Mouse (Mus musculus) megakaryocyte, embryonic 14.5 days (primary cell): ENCODE results near the gene Acad9. TPM values are rescaled to one million over a fixed set of nuclear protein-coding genes. Genes with fewer than 3 reads are reported as not detected.

Experiments
- H3K27me3 ChIP-seq: replicated peaks from 2 replicates; pipeline ENCODE3; 2012; ENCODE audit warnings: inconsistent platforms
- H3K36me3 ChIP-seq: replicated peaks from 2 replicates; pipeline ENCODE3; 2012; ENCODE audit warnings: low read length, inconsistent platforms, mixed read lengths
- H3K4me1 ChIP-seq: 2 replicates; pipeline ENCODE4 v1.6.1; 2012; ENCODE audit warnings: inconsistent platforms
- H3K4me3 ChIP-seq: replicated peaks from 2 replicates; pipeline ENCODE3; 2012; ENCODE audit warnings: moderate library complexity, mild to moderate bottlenecking, inconsistent platforms
- H3K9me3 ChIP-seq: 2 replicates; pipeline ENCODE4 v1.6.1; 2012; ENCODE audit warnings: inconsistent platforms
- FLI1 ChIP-seq: IDR thresholded peaks from 2 replicates; pipeline ENCODE4 v1.6.1; 2012; ENCODE audit warnings: low read length, inconsistent platforms, mixed read lengths
- GATA1 ChIP-seq: IDR thresholded peaks from 3 replicates; pipeline ENCODE4 v1.6.1; 2012; ENCODE audit warnings: mixed read lengths, low read length, inconsistent platforms, borderline replicate concordance
- polyA plus RNA-seq: library from polyadenylated mRNA; stranded (reverse); fragments of >175 nt; gene quantifications from 2 replicates; pipeline ENCODE4 v1.2.3, GENCODE M21; 2012; ENCODE audit warnings: low replicate concordance; ENCODE audit not compliant: insufficient read depth

Gene Acad9
- polyA plus RNA-seq, 1 experiment: 3.2 TPM

DNA sequence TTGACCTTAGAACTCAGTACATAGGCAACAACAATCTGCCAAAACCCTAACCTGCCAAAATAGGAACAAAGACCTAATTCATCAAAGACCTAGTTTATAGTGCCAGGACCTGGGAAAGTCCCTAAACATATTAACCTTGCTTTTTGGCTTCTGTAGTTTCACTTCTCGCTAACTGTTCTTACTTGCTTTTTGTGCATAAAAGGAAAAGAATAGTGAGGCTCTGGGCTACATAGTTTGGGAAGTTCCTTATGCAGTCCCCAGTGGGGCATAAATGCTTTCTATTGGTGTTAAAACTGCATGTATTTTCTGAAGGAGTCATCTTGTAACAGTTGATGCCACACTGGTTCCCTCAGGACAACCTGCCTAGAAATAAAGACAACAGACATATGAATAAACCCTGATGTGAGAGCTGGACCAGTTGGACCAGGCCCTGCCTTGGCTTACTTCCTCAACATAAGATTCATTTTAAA, 1.2 kb upstream of the Acad9 start:
- no peaks in the 10 kb centered on the region for H3K27me3 ChIP-seq
- H3K36me3 ChIP-seq: peaks cover 15% of the 10 kb centered on the region
- H3K9me3 ChIP-seq: no peaks in the 10 kb centered on the region
- no peak overlapping the region for H3K4me3 ChIP-seq
- TF ChIP-seq GATA1 (no peak), FLI1 (no peak)
- H3K4me1 ChIP-seq: peaks cover 47% of the 10 kb centered on the region

DNA sequence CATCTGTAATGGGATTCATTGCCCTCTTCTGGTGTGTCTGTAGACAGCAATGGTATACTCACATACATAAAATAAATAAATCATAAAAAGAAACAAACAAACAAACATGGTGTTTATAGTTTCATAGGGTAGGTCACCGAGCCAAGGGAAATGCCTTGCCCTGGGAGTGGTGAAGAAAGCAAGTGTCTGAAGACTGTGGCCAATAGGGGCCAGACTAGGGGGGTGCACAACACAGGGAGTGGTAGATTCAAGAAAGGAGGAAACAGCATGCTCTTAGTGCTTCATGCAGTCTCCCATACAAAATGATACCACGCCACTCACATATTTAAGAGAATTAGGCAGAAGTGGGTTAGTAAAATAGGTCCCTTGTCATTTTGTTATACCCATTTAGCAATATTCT, 613 bp upstream of the Acad9 start:
- Histone ChIP-seq H3K4me1 (peaks cover 42% of the 10 kb centered on the region), H3K9me3 (no peaks in the 10 kb centered on the region), H3K4me3 (peak overlapping the region; percentile 100), H3K36me3 (peaks cover 20% of the 10 kb centered on the region), H3K27me3 (no peaks in the 10 kb centered on the region)
- no peak for TF ChIP-seq FLI1
- no peak for TF ChIP-seq GATA1

DNA sequence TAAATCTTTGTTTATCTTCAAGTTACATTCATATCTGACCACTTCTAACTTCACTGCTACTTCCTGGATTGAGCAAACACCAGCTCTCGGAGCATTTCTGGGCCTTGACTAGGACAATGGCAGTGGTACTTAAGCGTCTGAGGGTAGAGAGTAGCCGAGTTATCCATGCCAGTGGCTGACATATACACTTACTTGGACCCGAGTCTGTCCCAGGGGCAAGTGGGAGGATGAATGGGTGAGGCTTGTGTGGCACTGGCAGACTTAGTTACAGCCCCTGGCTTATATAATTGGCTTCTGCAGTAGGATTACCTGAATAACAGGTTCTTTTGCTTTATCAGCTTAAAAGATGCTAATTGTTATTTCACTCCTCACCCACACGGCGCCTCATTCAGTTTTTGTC, 2.0 kb downstream of the Acad9 start:
- no peak for TF ChIP-seq GATA1
- TF ChIP-seq FLI1: no peak
- Histone ChIP-seq H3K4me3 (no peak overlapping the region), H3K36me3 (peaks cover 33% of the 10 kb centered on the region), H3K9me3 (no peaks in the 10 kb centered on the region), H3K4me1 (peaks cover 37% of the 10 kb centered on the region), H3K27me3 (no peaks in the 10 kb centered on the region)

DNA sequence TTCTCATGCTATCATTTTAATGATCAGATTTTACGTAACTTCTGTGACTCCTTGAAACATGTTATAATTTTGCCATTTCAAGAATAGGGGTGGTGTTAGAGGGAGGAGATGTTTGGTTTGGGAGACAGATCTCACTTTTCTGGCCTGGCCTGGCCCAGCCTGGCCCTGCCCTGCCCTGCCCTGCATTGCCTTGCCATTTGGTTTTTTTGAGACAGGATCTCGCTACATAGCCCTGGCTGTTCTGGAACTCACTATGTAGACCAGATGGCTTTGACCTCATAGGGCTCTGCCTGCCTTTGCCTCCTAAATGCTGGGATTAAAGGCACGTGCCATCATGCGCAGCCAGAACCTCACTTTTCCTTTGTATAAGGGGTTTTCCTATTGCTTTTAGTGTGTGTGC, 4.7 kb downstream of the Acad9 start:
- H3K9me3 ChIP-seq: no peaks in the 10 kb centered on the region
- no peak overlapping the region for H3K4me3 ChIP-seq
- no peaks in the 10 kb centered on the region for H3K27me3 ChIP-seq
- peaks cover 33% of the 10 kb centered on the region for H3K4me1 ChIP-seq
- peaks cover 57% of the 10 kb centered on the region for H3K36me3 ChIP-seq
- TF ChIP-seq GATA1 (no peak), FLI1 (no peak)

DNA sequence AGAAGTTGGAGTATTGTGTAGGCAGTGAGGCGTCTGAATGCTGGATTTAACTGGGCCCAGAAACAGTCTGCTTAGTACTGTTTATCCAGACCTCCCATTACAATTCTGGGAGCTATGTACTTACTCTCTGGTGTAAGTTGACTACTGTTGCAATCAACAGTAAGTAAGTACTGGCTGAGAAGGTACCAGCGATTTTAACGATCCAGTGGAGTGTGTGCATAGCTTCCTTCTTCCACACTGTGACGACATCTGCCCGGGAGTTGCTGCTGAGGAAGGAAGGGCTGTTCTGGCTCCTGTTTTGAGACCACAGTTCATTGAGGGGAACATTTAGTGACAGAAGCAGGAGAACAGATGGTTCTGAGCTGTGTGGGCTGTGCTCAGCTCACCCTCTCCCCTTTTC, 5.3 kb downstream of the Acad9 start:
- TF ChIP-seq GATA1 (no peak), FLI1 (no peak)
- Histone ChIP-seq H3K36me3 (peaks cover 63% of the 10 kb centered on the region), H3K4me1 (peaks cover 32% of the 10 kb centered on the region), H3K4me3 (no peak overlapping the region), H3K27me3 (no peaks in the 10 kb centered on the region), H3K9me3 (no peaks in the 10 kb centered on the region)

DNA sequence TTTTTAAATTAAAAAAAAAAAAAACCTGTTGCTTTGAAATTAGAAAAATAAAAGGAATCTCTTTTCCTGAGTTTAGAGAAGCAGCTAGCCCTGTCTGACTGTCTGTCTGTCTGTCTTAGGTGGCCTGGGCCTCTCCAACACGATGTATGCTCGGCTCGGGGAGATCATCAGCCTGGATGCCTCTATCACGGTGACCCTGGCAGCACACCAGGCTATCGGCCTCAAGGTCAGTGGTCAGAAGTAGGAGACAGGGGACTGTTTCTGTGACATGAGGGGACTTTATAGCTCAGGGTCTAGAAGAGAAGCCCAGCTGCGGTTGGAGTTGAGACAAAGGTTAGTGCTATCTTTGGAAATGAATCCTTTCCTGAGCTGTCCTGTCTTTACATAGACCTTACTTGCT, 8.5 kb downstream of the Acad9 start:
- Histone ChIP-seq H3K9me3 (no peaks in the 10 kb centered on the region), H3K27me3 (no peaks in the 10 kb centered on the region), H3K4me1 (peaks cover 5% of the 10 kb centered on the region), H3K36me3 (peaks cover 84% of the 10 kb centered on the region), H3K4me3 (no peak overlapping the region)
- TF ChIP-seq GATA1 (no peak), FLI1 (no peak)

DNA sequence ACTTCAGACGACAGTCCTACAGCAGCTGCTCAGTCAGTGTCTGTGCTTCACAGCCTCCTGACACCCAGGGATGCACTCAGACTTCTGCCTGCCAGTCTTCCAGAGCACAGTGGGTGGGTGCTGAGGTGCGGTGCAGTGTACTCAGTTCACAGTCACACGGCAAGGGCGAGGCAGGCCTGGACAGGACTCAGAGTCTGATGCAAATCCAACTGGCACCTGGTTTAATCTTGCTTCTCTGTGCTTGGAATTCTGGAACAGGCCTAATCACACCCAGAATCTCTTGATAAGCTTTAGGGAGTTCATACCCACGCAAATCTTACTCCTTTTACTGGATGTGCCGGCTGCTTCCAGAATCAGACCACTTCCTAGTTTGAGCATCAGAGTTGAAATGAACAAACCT, 9.7 kb downstream of the Acad9 start:
- TF ChIP-seq FLI1 (no peak), GATA1 (no peak)
- Histone ChIP-seq H3K4me1 (peaks cover 3% of the 10 kb centered on the region; the same call in 1 of the 2 replicates), H3K27me3 (no peaks in the 10 kb centered on the region), H3K36me3 (peaks cover 84% of the 10 kb centered on the region), H3K9me3 (no peaks in the 10 kb centered on the region), H3K4me3 (no peak overlapping the region)

DNA sequence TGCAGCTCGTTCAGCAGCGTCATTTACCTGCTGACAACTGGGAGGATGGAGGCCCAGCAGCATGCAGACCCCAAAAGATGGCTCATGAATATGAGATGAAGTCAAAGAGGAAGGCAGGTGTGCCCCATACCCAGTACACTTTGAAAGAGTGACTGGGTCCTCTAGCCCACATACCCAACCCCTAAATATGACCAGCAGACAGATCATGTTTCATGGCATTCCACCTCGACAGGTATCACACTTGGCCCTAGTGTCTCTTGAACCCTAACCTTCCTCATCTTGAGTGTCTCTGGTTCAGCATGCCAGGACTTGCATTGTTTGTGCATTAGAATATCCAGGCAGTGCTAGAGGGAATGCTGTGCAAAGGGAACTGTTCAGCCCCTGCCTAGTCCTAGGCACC, 11.6 kb downstream of the Acad9 start:
- Histone ChIP-seq H3K9me3 (no peaks in the 10 kb centered on the region), H3K27me3 (no peaks in the 10 kb centered on the region), H3K4me3 (no peak overlapping the region), H3K4me1 (no peaks in the 10 kb centered on the region), H3K36me3 (peaks cover 93% of the 10 kb centered on the region)
- TF ChIP-seq FLI1 (no peak), GATA1 (no peak)

DNA sequence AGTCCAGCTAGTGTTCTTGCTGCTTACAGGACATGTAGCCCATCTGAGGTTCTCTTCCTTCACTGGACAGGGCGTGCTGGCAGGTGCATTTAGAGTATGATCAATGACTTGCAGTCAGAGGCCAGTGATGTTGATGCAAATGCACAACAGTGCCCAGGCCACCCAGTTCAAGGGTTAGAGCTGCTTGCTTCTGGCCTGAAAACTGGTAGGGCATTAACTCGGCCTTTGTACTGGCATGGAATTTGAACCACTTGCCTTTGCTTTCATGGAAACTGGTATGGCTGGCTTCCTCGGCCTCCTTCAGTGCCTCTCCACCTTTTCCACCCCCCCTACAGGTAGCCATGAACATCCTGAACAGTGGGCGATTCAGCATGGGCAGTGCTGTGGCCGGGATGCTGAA, 14.1 kb downstream of the Acad9 start:
- TF ChIP-seq GATA1: no peak
- TF ChIP-seq FLI1: no peak
- Histone ChIP-seq H3K4me3 (no peak overlapping the region), H3K36me3 (peaks cover 97% of the 10 kb centered on the region), H3K9me3 (no peaks in the 10 kb centered on the region), H3K4me1 (no peaks in the 10 kb centered on the region), H3K27me3 (no peaks in the 10 kb centered on the region)

DNA sequence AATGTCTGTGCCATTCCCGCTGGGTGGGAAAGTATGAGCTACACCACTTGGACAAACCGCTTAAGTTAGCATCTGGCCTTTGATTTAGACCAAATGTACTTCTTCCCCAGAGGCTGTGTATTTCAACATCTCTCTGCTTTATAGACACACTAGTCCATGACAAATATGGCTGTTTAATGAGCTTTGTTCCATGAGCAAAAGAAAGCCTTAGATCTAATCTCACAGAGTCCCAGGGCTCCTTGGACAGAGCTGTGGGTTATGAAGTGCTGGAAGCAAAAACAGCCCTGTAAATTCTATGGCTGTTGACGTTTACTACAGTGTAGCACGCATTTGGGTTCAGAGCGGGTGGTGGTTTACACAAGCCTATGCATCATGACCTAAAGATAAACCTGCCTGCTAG, 15.0 kb downstream of the Acad9 start:
- peaks cover 97% of the 10 kb centered on the region for H3K36me3 ChIP-seq
- H3K4me1 ChIP-seq: no peaks in the 10 kb centered on the region
- H3K9me3 ChIP-seq: no peaks in the 10 kb centered on the region
- no peaks in the 10 kb centered on the region for H3K27me3 ChIP-seq
- TF ChIP-seq FLI1 (no peak), GATA1 (no peak)
- no peak overlapping the region for H3K4me3 ChIP-seq

DNA sequence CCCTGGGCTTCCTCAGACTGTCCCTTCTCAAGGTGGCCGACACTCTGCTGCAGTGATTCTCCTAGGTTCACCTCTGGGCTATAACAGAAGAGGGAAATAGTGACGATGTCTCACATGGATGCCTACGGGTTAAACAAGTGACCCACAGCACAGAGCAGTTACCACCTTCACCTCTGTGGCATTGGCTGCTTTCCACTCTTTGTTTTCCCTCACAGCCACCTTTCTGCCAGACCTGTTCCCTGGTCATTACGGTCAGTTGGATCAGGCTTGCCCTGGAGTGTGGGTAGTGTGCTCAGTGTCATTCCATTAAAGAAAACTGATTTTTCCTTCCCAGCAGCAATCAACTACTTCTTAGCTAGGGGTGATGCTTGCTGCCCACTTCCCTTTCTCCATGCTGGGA, 17.1 kb downstream of the Acad9 start:
- H3K4me1 ChIP-seq: 0 out of 2 replicates have a peak, but pooled peaks cover 4% of the 10 kb centered on the region
- H3K4me3 ChIP-seq: no peak overlapping the region
- H3K27me3 ChIP-seq: no peaks in the 10 kb centered on the region
- no peaks in the 10 kb centered on the region for H3K9me3 ChIP-seq
- TF ChIP-seq FLI1: no peak
- no peak for TF ChIP-seq GATA1
- peaks cover 97% of the 10 kb centered on the region for H3K36me3 ChIP-seq

DNA sequence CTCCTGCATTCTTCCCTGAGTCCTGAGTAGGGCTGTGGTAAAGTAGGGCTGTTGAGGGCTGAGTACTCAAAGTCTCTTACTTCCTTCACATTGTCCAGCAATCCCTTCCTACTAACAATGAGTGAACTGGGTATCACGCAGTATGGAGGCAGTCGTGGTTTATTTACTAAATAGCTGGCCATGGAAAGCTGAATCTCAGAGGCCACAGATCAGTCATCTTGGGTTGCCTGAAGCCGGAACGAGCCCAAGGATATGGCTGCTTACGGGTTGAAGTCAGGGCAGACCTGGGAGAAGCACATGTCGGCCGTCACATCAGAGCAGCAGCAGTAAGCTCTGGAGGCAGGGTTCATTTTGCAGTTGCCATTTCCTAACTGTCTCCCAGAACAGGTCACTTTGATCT, 17.6 kb downstream of the Acad9 start:
- Histone ChIP-seq H3K9me3 (no peaks in the 10 kb centered on the region), H3K36me3 (peaks cover 97% of the 10 kb centered on the region), H3K27me3 (no peaks in the 10 kb centered on the region), H3K4me1 (0 out of 2 replicates have a peak, but pooled peaks cover 4% of the 10 kb centered on the region), H3K4me3 (no peak overlapping the region)
- TF ChIP-seq FLI1 (no peak), GATA1 (no peak)
